Mouse (Mus musculus): ENCODE results near the gene Olfr1128. TPM values are rescaled to one million over a fixed set of nuclear protein-coding genes. Genes with fewer than 3 reads are reported as not detected.
"Not testable (repeated sequence)": the region's sequence is repeated elsewhere in the genome, so short reads cannot be mapped to it uniquely, and the experiment has no call there.

The Olfr1128 gene
- total RNA-seq (2021), result not detected
- long read RNA-seq, experiment 1, result 0 reads
- long read RNA-seq, experiment 2, result 0 reads

DNA sequence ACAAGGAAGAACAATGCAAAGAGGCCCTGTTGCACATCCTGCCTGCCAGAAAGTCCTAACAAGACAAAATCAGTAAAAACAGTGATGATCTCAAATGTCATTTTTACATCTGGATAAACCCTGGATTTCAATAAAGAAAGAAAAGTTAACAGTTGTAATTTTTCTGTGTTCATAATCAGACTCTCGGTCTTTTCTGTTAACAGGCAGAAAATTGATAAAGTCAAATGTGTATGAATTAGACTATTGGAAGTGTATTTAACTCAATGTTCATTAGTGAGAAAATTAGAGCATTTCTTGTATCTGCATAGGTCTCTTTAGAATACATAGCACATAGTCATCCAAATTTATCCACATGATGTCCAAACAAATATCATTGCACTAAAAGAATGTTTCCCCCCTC, at the start of gene Olfr1128:
Olfr1128 (minus strand) TSS at position 101 of the 400 bp plus-strand sequence.
- no peak for TF ChIP-seq CTCF (conservative IDR thresholded peaks at IDR 0.05)
- DNase-seq (ENCODE audit: low spot score in 2 of 2), result no peak
- H3K27ac ChIP-seq, result no peak within 1 kb of the TSS
- H3K4me3 ChIP-seq, result no peak within 1 kb of the TSS

DNA sequence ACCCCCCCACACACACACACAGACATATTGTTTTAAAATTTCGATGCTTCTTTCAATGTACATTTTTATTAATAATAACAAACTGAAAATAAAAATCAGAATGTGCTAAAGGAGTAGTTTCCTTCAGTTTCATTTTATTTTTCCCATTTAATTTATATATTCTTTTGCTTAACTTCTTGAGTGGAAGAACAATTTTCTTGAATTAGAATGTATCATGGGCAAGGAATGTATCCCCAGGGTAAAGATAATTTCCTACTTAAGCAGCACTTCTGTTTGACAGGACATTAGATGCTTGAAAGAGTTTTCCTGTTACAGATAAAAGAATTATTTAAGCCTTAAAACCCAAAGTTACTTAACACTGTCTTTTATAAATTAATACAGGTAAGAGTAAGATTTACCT, 28.3 kb upstream of the Olfr1128 start, which contains the start of gene Olfr1129:
Olfr1129 (plus strand) TSS at position 301 of the 400 bp plus-strand sequence.
- H3K27ac ChIP-seq; H3K4me3 ChIP-seq; DNase-seq (ENCODE audit: low spot score in 2 of 2): not testable (repeated sequence)

DNA sequence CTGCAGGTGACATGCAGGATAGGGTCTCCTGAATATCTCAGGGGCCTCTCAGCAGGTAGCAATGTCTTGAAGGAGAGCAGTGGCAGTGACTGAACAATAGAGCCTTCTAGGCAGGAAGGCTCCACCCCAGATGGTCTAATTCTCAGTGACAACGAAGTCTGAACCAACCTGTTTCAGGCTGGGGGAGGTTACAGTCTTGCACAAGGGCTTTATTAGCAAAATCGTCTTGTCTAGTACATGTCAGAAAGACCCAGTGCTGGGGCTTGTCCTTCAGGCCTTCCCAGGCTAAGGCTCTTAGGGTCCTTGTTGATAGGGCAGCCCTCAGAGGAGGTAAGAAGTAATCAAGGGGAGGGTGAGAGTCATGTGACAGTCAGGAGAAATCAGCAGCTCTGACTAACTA, 10.5 kb downstream of the Olfr1128 start:
- no peak overlapping the region for H3K27ac ChIP-seq
- DNase-seq (ENCODE audit: low spot score in 2 of 2), result no peak
- H3K4me3 ChIP-seq, result no peak overlapping the region
- TF ChIP-seq CTCF (conservative IDR thresholded peaks at IDR 0.05), result no peak

DNA sequence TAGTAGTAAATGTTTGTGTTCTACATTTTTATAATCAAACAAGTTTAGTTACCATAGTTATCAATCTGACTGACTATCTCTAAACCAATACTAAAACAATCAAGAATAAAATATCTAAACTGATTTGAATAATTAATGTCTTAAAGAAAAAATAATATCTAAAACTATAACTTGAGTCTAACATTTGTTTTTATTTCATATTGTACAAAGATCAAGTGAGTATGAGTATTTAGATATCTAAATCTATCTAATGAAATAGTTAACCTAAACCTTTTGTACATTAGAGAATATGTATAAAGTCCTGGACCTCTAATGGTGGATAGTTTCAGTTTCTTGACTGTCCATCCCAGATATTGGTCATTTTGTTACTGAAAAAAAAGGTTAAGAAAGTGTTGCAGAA, 13.8 kb downstream of the Olfr1128 start, which contains the start of gene Olfr153:
Olfr153 (plus strand) TSS at position 301 of the 400 bp plus-strand sequence.
- no peak within 1 kb of the TSS for H3K4me3 ChIP-seq
- TF ChIP-seq CTCF (conservative IDR thresholded peaks at IDR 0.05), result no peak
- DNase-seq (ENCODE audit: low spot score in 2 of 2), result no peak
- no peak within 1 kb of the TSS for H3K27ac ChIP-seq

DNA sequence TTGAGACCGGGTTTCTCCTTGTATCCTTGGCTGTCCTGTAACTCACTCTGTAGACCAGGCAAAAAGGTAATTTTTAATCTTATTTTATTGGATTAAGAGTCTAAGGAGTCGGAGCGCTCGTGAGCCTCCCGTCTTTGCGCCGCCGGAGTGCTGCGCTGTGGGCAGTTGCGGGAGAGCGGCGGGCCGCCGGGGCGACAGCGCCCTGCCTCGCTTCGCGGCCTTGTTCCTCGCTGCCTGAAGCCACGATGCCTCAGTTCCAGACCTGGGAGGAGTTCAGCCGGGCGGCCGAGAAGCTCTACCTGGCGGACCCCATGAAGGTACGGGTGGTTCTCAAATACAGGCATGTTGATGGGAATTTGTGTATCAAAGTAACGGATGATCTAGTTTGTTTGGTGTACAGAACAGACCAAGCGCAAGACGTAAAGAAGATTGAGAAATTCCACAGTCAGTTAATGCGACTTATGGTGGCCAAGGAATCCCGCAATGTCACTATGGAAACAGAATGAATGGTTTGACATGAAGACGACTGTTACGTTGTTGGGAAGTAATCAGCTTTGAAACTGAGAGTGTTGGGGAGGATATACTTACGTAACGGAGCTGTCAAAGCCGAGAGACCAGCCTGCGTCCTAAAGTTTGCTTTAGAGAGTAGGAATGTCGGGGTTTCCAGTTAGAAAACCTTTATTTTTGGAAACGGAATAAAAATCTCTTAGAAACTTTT, 19.3 kb downstream of the Olfr1128 start:
- H3K27ac ChIP-seq; DNase-seq (ENCODE audit: low spot score in 2 of 2): not testable (repeated sequence)
- peak overlapping the region; percentile 22 for H3K4me3 ChIP-seq

DNA sequence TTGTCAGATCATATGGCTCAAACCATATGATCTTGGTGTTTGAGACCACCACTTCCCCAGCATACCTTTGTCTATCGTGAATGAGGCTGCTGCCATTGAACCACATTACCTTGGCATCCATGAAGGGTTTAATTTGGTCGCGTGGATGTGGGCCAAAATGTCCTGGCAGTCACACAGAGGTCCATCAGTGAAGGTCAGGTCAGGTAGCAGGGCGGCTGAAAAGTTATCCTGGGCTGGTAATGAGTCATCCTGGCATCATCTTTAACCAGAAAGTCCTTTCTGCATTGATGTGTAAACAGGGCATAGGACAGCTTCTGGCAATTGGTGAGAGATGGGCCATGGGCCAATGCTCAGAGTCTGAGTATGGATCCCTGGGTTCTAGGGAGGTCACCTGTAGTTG, 24.7 kb downstream of the Olfr1128 start:
- H3K4me3 ChIP-seq, result no peak overlapping the region
- H3K27ac ChIP-seq, result no peak overlapping the region
- DNase-seq (ENCODE audit: low spot score in 2 of 2), result no peak
- TF ChIP-seq CTCF (conservative IDR thresholded peaks at IDR 0.05), result no peak

DNA sequence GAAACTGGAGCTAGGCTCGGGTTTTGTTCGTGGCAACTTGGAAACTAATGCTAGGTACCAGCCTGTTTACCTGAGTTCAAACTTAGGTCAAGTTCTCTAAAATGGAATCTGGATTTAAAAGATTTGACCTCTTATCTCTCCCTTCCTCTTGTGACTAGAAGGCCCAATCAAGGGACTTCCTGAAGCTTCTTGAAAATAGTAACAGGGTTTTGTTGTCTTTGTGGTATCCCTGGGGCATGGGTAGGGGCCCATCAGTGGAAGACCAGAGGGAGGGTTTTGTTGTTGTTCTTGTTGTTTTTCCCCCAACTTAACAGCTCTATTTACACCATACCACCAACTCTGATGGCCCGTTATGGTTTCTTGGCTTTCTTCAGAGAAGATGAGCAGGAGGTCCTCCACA, 28.8 kb downstream of the Olfr1128 start:
- TF ChIP-seq CTCF (conservative IDR thresholded peaks at IDR 0.05), result no peak
- Histone ChIP-seq H3K27ac (no peak overlapping the region), H3K4me3 (no peak overlapping the region)
- DNase-seq (ENCODE audit: low spot score in 2 of 2), result no peak

DNA sequence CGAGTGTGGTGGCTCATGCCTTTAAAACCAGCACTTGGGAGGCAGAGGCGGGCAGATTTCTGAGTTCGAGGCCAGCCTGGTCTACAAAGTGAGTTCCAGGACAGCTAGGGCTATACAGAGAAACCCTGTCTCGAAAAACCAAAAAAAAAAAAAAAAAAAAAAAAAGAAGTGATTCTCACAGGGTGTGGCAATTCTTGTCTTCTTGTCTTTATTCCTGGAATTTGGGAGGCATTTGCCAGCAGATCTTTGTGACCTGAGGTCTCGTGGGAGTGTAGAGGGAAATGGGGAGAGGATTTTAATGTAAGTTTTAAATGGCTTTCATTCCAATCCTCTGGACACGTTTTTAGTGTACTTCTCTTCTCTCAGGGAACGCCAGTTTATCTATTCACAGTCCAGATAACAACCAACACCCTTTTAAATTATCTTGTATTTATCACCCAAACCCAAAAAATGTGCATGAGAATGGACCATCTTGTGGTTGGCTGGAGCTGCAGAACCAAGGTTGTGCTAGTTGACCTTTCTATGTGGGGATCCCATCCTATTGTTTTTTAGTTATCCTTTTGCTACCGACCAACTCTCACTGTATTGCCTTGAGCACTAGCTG, 29.8 kb downstream of the Olfr1128 start:
- no peak overlapping the region for H3K4me3 ChIP-seq
- no peak overlapping the region for H3K27ac ChIP-seq
- no peak for TF ChIP-seq CTCF (conservative IDR thresholded peaks at IDR 0.05)
- DNase-seq (ENCODE audit: low spot score in 2 of 2), result no peak

DNA sequence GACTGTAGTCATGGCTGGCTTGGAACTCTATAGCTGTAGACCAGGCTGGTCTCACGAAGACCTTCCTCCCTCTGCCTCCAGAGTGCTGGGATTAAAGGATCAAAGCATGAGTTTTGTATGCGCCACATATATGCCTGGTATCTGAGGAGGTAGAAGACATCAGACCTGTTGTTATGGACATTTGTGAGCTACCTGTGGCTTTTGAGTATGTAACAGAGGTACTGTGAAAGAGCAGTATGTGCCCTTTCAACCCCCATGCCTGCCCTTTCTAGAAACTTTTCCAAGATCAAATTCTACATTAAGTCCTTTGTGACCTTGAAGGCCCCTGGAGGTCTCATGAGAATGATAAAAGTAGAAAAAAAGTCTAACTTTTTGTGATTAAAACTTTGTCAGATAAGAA, 30.3 kb downstream of the Olfr1128 start:
- DNase-seq (ENCODE audit: low spot score in 2 of 2), result no peak
- TF ChIP-seq CTCF (conservative IDR thresholded peaks at IDR 0.05), result no peak
- no peak overlapping the region for H3K27ac ChIP-seq
- H3K4me3 ChIP-seq, result no peak overlapping the region

DNA sequence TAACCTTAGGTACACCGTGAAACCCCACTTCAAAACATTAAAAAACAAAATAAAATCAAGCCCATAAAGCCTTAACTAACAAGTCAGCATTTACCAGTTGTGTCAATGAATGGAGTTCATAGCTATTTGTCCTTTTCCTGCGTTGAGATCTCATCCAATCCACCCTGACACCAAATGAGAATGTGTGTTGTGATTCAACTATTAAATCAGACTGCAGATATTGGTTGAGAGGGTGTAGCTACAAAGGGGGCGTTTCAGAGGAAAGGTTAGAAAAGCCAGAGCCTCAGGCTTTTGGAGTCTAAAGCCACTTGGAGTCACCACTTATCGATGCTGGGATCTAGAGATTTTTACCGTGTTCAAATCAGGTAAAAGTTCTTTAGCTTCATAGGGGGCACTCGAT, 39.1 kb downstream of the Olfr1128 start, which contains the start of gene Pramel6:
Pramel6 (plus strand) TSS at position 301 of the 400 bp plus-strand sequence.
- Histone ChIP-seq H3K4me3 (no peak within 1 kb of the TSS), H3K27ac (no peak within 1 kb of the TSS)
- no peak for TF ChIP-seq CTCF (conservative IDR thresholded peaks at IDR 0.05)
- no peak for DNase-seq (ENCODE audit: low spot score in 2 of 2)

DNA sequence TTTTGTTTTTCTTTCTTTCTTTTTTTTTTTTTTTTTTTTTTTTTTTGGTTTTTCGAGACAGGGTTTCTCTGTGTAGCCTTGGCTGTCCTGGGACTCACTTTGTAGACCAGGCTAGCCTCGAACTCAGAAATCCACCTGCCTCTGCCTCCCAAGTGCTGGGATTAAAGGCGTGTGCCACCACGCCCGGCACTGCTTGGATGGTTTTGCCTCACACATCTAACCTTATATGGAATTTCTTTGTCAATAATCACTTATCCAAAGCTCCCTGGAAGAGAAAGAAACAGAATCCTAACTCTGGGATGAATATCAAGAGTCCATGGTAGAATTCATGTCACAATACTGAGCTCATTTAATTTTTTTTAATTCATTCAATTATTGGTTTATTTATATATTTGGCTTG, 48.3 kb downstream of the Olfr1128 start, which contains the start of gene Pramel7:
Pramel7 (minus strand) TSS at position 101 of the 400 bp plus-strand sequence.
- not testable (repeated sequence) for H3K4me3 ChIP-seq; DNase-seq (ENCODE audit: low spot score in 2 of 2); H3K27ac ChIP-seq

Other genes starting within 250 kb of the Olfr1128 start
- not detected for gene Olfr1118, start 238.0 kb downstream of the Olfr1128 start, total RNA-seq (2021)
- not detected for gene Olfr1120, start 190.7 kb downstream of the Olfr1128 start, total RNA-seq (2021)
- gene Olfr1121, start 175.6 kb downstream of the Olfr1128 start, total RNA-seq (2021), result not detected
- gene Olfr1122, start 159.7 kb downstream of the Olfr1128 start, total RNA-seq (2021), result under 1 TPM in 1 of 2 experiments, not detected in 1; 0.08 TPM
- gene Olfr1123, start 128.9 kb downstream of the Olfr1128 start, total RNA-seq (2021), result not detected
- not detected for gene Olfr1124, start 115.3 kb downstream of the Olfr1128 start, total RNA-seq (2021)
- gene Olfr1126, start 91.6 kb downstream of the Olfr1128 start, total RNA-seq (2021), result not detected
- gene Pramel7, start 48.4 kb downstream of the Olfr1128 start, total RNA-seq (2021), result not detected
- not detected for gene Pramel6, start 39.0 kb downstream of the Olfr1128 start, total RNA-seq (2021)
- under 1 TPM in 1 of 2 experiments, not detected in 1; 0.28 TPM for gene Olfr153, start 13.7 kb downstream of the Olfr1128 start, total RNA-seq (2021)
- gene Olfr1129, start 28.4 kb upstream of the Olfr1128 start, total RNA-seq (2021), result not detected
- gene Olfr1130, start 60.7 kb upstream of the Olfr1128 start, total RNA-seq (2021), result not detected
- not detected for gene Olfr1131, start 81.6 kb upstream of the Olfr1128 start, total RNA-seq (2021)
- not detected for gene Olfr1132, start 92.0 kb upstream of the Olfr1128 start, total RNA-seq (2021)
- gene Olfr1133, start 101.8 kb upstream of the Olfr1128 start, total RNA-seq (2021), result not detected
- not detected for gene Olfr1134, start 112.9 kb upstream of the Olfr1128 start, total RNA-seq (2021)
- gene Olfr1135, start 128.1 kb upstream of the Olfr1128 start, total RNA-seq (2021), result not detected
- gene Olfr1136, start 148.4 kb upstream of the Olfr1128 start, total RNA-seq (2021), result not detected
- not detected for gene Olfr1137, start 167.6 kb upstream of the Olfr1128 start, total RNA-seq (2021)
- gene Olfr1138, start 194.4 kb upstream of the Olfr1128 start, total RNA-seq (2021), result not detected
- gene Olfr1140, start 198.2 kb upstream of the Olfr1128 start, total RNA-seq (2021), result not detected
- not detected for gene Olfr1141, start 208.4 kb upstream of the Olfr1128 start, total RNA-seq (2021)
- not detected for gene Olfr152, start 233.9 kb upstream of the Olfr1128 start, total RNA-seq (2021)